Mouse (Mus musculus) ES-E14 (cell line): Measurements from ENCODE around the gene Ntm. TPM values are rescaled to one million over a fixed set of nuclear protein-coding genes. Genes with fewer than 3 reads are reported as not detected.

Source experiments
- DNase-seq: peaks from one replicate; pipeline ENCODE4 v3.0.0-alpha.2; 2013; ENCODE audit warnings: low read depth, low spot score
- H3K27ac ChIP-seq: 2 replicates; pipeline ENCODE4 v1.5.1; 2012; ENCODE audit warnings: low read depth, mild to moderate bottlenecking, low read length, moderate library complexity, mixed read lengths; ENCODE audit not compliant: poor library complexity, insufficient read depth, severe bottlenecking
- H3K36me3 ChIP-seq: 2 replicates; pipeline ENCODE4 v1.6.1; 2012; ENCODE audit warnings: mild to moderate bottlenecking, low read length, moderate library complexity, mixed read lengths; ENCODE audit not compliant: control insufficient read depth, poor library complexity, insufficient read depth, severe bottlenecking
- H3K4me1 ChIP-seq, 2 experiments: fragments of 150-350 bp in 1 of 2; sonication (generic) in 1 of 2; 2 replicates each; pipeline ENCODE4 v1.6.1; 2012; ENCODE audit warnings: low read length in 2 of 2, mild to moderate bottlenecking in 1 of 2, mixed read lengths in 1 of 2; ENCODE audit not compliant: control insufficient read depth in 2 of 2, insufficient read depth in 2 of 2, poor library complexity in 1 of 2
- H3K4me3 ChIP-seq, 2 experiments: fragments of 150-350 bp in 1 of 2; sonication (generic) in 1 of 2; 2 replicates each; pipeline ENCODE4 v1.5.1; 2012; ENCODE audit warnings: low read length in 2 of 2, low read depth in 1 of 2, mild to moderate bottlenecking in 1 of 2, mixed read lengths in 1 of 2; ENCODE audit not compliant: insufficient read depth in 1 of 2, poor library complexity in 1 of 2, severe bottlenecking in 1 of 2
- H3K9ac ChIP-seq: 2 replicates; pipeline ENCODE4 v1.6.1; 2012; ENCODE audit warnings: low read depth, mild to moderate bottlenecking, low read length, mixed read lengths; ENCODE audit not compliant: poor library complexity, insufficient read depth, severe bottlenecking
- H3K9me3 ChIP-seq: fragments of 150-350 bp; sonication (generic); 2 replicates; pipeline ENCODE4 v1.6.1; 2012; ENCODE audit warnings: low read depth, mild to moderate bottlenecking, low read length; ENCODE audit not compliant: control insufficient read depth, insufficient read depth
- CHD2 ChIP-seq: IDR thresholded peaks from 2 replicates; pipeline ENCODE4 v1.6.1; 2014; ENCODE audit warnings: mild to moderate bottlenecking, low read depth, low read length, inconsistent platforms
- HCFC1 ChIP-seq: IDR thresholded peaks from 2 replicates; pipeline ENCODE4 v1.6.1; 2012; ENCODE audit warnings: low read length, inconsistent platforms, borderline replicate concordance; ENCODE audit not compliant: insufficient read depth
- MAFK ChIP-seq: IDR thresholded peaks from 2 replicates; pipeline ENCODE4 v1.6.1; 2014; ENCODE audit warnings: mild to moderate bottlenecking, low read depth, low read length, inconsistent platforms; ENCODE audit not compliant: insufficient read depth
- ZC3H11A ChIP-seq: IDR thresholded peaks from 2 replicates; pipeline ENCODE4 v1.6.1; 2012; ENCODE audit warnings: low read depth, mild to moderate bottlenecking, inconsistent platforms, low read length, borderline replicate concordance
- ZNF384 ChIP-seq: IDR thresholded peaks from 2 replicates; pipeline ENCODE4 v1.6.1; 2012; ENCODE audit warnings: low read depth, low read length, inconsistent platforms
- in situ Hi-C, 2 experiments: fragments of 600-800 bp; cut with MboI; formaldehyde crosslinking; loops; one replicate each; pipeline ENCODE4 v1.15.1; 2025; ENCODE audit warnings: low sequenced_read_pairs in 2 of 2, inconsistent platforms in 1 of 2; ENCODE audit not compliant: unreplicated experiment in 2 of 2
- total RNA-seq: library from RNA; depleted of rRNA; stranded (reverse); fragments of 300-350 nt; gene quantifications from 2 replicates; pipeline ENCODE4 v1.2.3, GENCODE M21; 2012

The Ntm gene
- total RNA-seq, 1 experiment: 0.67 TPM

GRCm38 (mm10) chr9:29357796-29358195, 605.1 kb downstream of the Ntm start:
- in situ Hi-C loops: no loop called here
- DNase-seq: no peak
- TF ChIP-seq ZNF384: no peak
- TF ChIP-seq HCFC1: no peak
- no peak for TF ChIP-seq CHD2
- no peak for TF ChIP-seq MAFK
- TF ChIP-seq ZC3H11A: no peak
- no peak overlapping the region for H3K9ac ChIP-seq
- no peaks in the 10 kb centered on the region for H3K9me3 ChIP-seq
- no peaks in the 10 kb centered on the region for H3K4me1 ChIP-seq
- H3K4me3 ChIP-seq: no peak overlapping the region
- H3K36me3 ChIP-seq: no peaks in the 10 kb centered on the region
- H3K27ac ChIP-seq: no peak overlapping the region

- no peak for DNase-seq
- Histone ChIP-seq H3K9ac (no peak overlapping the region), H3K4me3 (no peak overlapping the region), H3K9me3 (no peaks in the 10 kb centered on the region), H3K27ac (no peak overlapping the region), H3K4me1 (no peaks in the 10 kb centered on the region), H3K36me3 (no peaks in the 10 kb centered on the region)
- in situ Hi-C loops: no loop called here
- TF ChIP-seq ZNF384 (no peak), HCFC1 (no peak), ZC3H11A (no peak), MAFK (no peak), CHD2 (no peak)
Measured at GRCm38 (mm10) chr9:29342303-29342702, 620.6 kb downstream of the Ntm start.

GRCm38 (mm10) chr9:29341292-29341691, 621.6 kb downstream of the Ntm start:
- TF ChIP-seq CHD2: no peak
- no peak for TF ChIP-seq MAFK
- no peak for TF ChIP-seq HCFC1
- TF ChIP-seq ZC3H11A: no peak
- TF ChIP-seq ZNF384: no peak
- H3K4me1 ChIP-seq: no peaks in the 10 kb centered on the region
- H3K9me3 ChIP-seq: no peaks in the 10 kb centered on the region
- H3K4me3 ChIP-seq: no peak overlapping the region
- H3K9ac ChIP-seq: no peak overlapping the region
- in situ Hi-C loops: no loop called here
- H3K27ac ChIP-seq: no peak overlapping the region
- no peaks in the 10 kb centered on the region for H3K36me3 ChIP-seq
- DNase-seq: no peak

- Histone ChIP-seq H3K4me3 (no peak overlapping the region), H3K9ac (no peak overlapping the region), H3K4me1 (no peaks in the 10 kb centered on the region), H3K9me3 (no peaks in the 10 kb centered on the region), H3K36me3 (no peaks in the 10 kb centered on the region), H3K27ac (no peak overlapping the region)
- in situ Hi-C loops: no loop called here
- no peak for DNase-seq
- TF ChIP-seq MAFK (no peak), ZNF384 (no peak), ZC3H11A (no peak), HCFC1 (no peak), CHD2 (no peak)
Measured at GRCm38 (mm10) chr9:29335671-29336070, 627.3 kb downstream of the Ntm start.

- Histone ChIP-seq H3K4me3 (no peak overlapping the region), H3K9ac (no peak overlapping the region), H3K36me3 (no peaks in the 10 kb centered on the region), H3K4me1 (no peaks in the 10 kb centered on the region), H3K27ac (no peak overlapping the region), H3K9me3 (no peaks in the 10 kb centered on the region)
- no peak for DNase-seq
- TF ChIP-seq ZC3H11A (no peak), CHD2 (no peak), ZNF384 (no peak), HCFC1 (no peak), MAFK (no peak)
- in situ Hi-C loops: no loop called here
Measured at GRCm38 (mm10) chr9:29332296-29333090, 630.4 kb downstream of the Ntm start.
